Mouse (Mus musculus): ENCODE data around the gene Gm14406. TPM values are rescaled to one million over a fixed set of nuclear protein-coding genes. Genes with fewer than 3 reads are reported as not detected.
"Not testable (repeated sequence)": the region's sequence is repeated elsewhere in the genome, so short reads cannot be mapped to it uniquely, and the experiment has no call there.

Gene Gm14406
- total RNA-seq (2022), result 1 to 10 TPM in 2 of 4 experiments, under 1 TPM in 1, not detected in 1; 0.51 to 1.8 (median 1.3) TPM

GRCm38 (mm10) chr2:177577998-177578397, at the start of gene Gm14406:
Gene Gm14406, minus strand, starts transcription at chr2:177578210.
- DNase-seq (ENCODE audit: low spot score in 2 of 2), result not testable (repeated sequence)

GRCm38 (mm10) chr2:177575141-177575540, 2.9 kb downstream of the Gm14406 start:
- not testable (repeated sequence) for DNase-seq (ENCODE audit: low spot score in 2 of 2)

- not testable (repeated sequence) for DNase-seq (ENCODE audit: low spot score in 2 of 2)
These were observed 18.6 kb downstream of the Gm14406 start for GRCm38 (mm10) chr2:177559365-177559764.

GRCm38 (mm10) chr2:177555261-177555660, 22.7 kb downstream of the Gm14406 start:
- not testable (repeated sequence) for DNase-seq (ENCODE audit: low spot score in 2 of 2)

- DNase-seq (ENCODE audit: low spot score in 2 of 2), result not testable (repeated sequence)
These were observed 40.3 kb downstream of the Gm14406 start for GRCm38 (mm10) chr2:177537717-177538116.

GRCm38 (mm10) chr2:177537141-177537540, 40.9 kb downstream of the Gm14406 start:
- not testable (repeated sequence) for DNase-seq (ENCODE audit: low spot score in 2 of 2)

- no peak for DNase-seq (ENCODE audit: low spot score in 2 of 2)
These were observed 42.1 kb downstream of the Gm14406 start for GRCm38 (mm10) chr2:177535876-177536275.

GRCm38 (mm10) chr2:177524171-177524570, 53.8 kb downstream of the Gm14406 start:
- DNase-seq (ENCODE audit: low spot score in 2 of 2), result not testable (repeated sequence)

- not testable (repeated sequence) for DNase-seq (ENCODE audit: low spot score in 2 of 2)
These were observed 54.3 kb downstream of the Gm14406 start for GRCm38 (mm10) chr2:177523674-177524073.

- no peak for DNase-seq (ENCODE audit: low spot score in 2 of 2)
These were observed 54.9 kb downstream of the Gm14406 start for GRCm38 (mm10) chr2:177523061-177523460.

GRCm38 (mm10) chr2:177520035-177520434, 58.0 kb downstream of the Gm14406 start:
- no peak for DNase-seq (ENCODE audit: low spot score in 2 of 2)

Other genes starting within 250 kb of the Gm14406 start
- gene Gm14418, start 179.9 kb downstream of the Gm14406 start, total RNA-seq (2022), result 10 to 100 TPM; 30.3 to 35.8 (median 32.0) TPM
- 10 to 100 TPM; 36.5 to 46.5 (median 40.8) TPM for gene Zfp970, start 113.5 kb downstream of the Gm14406 start, total RNA-seq (2022)
- 10 to 100 TPM; 31.5 to 49.3 (median 44.4) TPM for gene Gm14403, start 80.0 kb downstream of the Gm14406 start, total RNA-seq (2022)
- gene Gm14322, start 181.1 kb upstream of the Gm14406 start, total RNA-seq (2022), result 10 to 100 TPM; 29.1 to 45.6 (median 37.1) TPM